ENCODE assay signal across 8 mouse cellular contexts in the genomic region with DNA sequence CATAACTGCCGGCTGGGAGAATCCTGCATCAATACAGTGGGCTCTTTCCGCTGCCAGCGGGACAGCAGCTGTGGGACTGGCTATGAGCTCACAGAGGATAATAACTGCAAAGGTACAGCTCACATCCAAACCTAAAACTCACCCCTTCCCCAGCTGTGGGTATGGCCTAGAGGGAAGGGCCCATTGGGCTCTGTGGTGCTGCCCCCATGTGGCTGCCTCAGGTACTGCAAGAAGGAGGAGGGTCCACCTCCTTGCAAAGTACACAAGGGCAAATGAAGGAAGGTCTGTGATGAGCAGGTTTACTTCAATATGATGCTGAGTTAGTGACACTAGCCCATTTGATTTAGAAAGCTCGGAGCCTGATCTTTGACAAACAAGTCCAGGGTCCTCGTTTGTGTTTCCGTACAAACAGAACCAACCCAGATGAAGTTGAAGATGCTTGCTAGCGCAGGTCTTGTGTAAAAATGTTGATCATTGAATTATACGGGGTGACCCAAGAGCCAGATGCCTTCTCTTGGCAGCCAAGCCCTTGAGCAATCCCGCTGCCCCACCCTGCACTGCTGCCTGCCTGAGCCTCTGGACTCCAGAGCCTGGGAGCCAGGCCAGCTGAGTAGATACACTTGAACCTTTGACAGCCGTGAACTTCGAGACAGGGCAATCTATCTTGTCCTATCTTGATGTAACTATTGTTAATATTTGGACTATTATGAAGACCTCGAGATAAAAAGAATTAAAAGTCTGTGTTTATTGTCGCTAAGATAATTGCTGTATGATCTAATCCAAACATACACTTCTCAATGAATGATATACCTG. TPM values are rescaled to one million over a fixed set of nuclear protein-coding genes. Genes with fewer than 3 reads are reported as not detected.
DNase-seq lines count a peak whose midpoint lies in the region; ATAC-seq lines count a peak whose summit lies in the region.

No protein-coding gene starts in this region.

- H3K4me1 ChIP-seq in kidney, embryonic 14.5 days (ENCODE audit: control insufficient read depth, insufficient read depth, low read length): no peaks in the 10 kb centered on the region

- no peak overlapping the region for H3K4me2 ChIP-seq in kidney, embryonic 14.5 days (replicated peaks; ENCODE audit: low read depth, low read length)

- H3K27ac ChIP-seq in kidney, embryonic 14.5 days (ENCODE audit: low read depth, low read length): no peak overlapping the region

- peaks cover 81% of the 10 kb centered on the region for H3K36me3 ChIP-seq in kidney, embryonic 14.5 days (ENCODE audit: control insufficient read depth, insufficient read depth, low read length)

- peak; percentile 58; the same call in 1 of the 2 replicates for ATAC-seq in kidney, embryonic 14.5 days (ENCODE audit: low FRiP score, low TSS enrichment)
- no peak for ATAC-seq in inflammation-experienced regulatory T-cells, adult 6 months

- WGBS in kidney, embryonic 14.5 days: 81% methylated on average over 13 of the region's 13 CpGs

- H3K27me3 ChIP-seq in kidney, embryonic 14.5 days (ENCODE audit: control insufficient read depth, insufficient read depth, low read length): no peaks in the 10 kb centered on the region

- H3K9me3 ChIP-seq in kidney, embryonic 14.5 days (ENCODE audit: control insufficient read depth, low read length): no peaks in the 10 kb centered on the region

- peak; percentile 53 for DNase-seq in right cerebral cortex, postnatal 14 days
- no peak for DNase-seq in right cerebral cortex, postnatal 36 days (ENCODE audit: low spot score in 2 of 2)
- peak; percentile 36 to 38 for DNase-seq in adrenal gland, postnatal 4 days (ENCODE audit: low spot score in 2 of 2)
- DNase-seq in gastrocnemius, adult 8-10 months (ENCODE audit: low spot score in 2 of 2): peak; percentile 48 to 66
- peak; percentile 84 for DNase-seq in lung, postnatal 10 days
- peak; percentile 42 to 74 for DNase-seq in spleen, postnatal 10 days (ENCODE audit: low spot score in 2 of 2)

- no peak overlapping the region for H3K9ac ChIP-seq in kidney, embryonic 14.5 days (ENCODE audit: low read depth, low read length)

- H3K4me3 ChIP-seq in kidney, embryonic 14.5 days (ENCODE audit: low read length): no peak overlapping the region

RNA-seq across cellular contexts. Expression of gene Fbln1, which starts 25.9 kb away (rescaled TPM):
- 10 to 100 TPM; 64.1 to 77.4 TPM for total RNA-seq in adrenal gland, postnatal 4 days (2021)
- 10 to 100 TPM in 1 of 4 experiments, 1 to 10 TPM in 3; 2.5 to 13.1 (median 5.3) TPM for total RNA-seq in gastrocnemius, adult 8-10 months (2022)
- polyA plus RNA-seq in kidney, embryonic 14.5 days (2014; fragmentation: Nextera tagmentation; extraction: Ambion mirVana): 174 and 188 TPM in 2 replicates
- not detected for polyA plus RNA-seq in inflammation-experienced regulatory T-cells, adult 6 months (2017; shearing (Covaris generic))

Comparison
In these comparisons a context has a peak if more than half of its experiments do, and no peak if none do; other contexts are left out.
1. DNase-seq: peak in right cerebral cortex, postnatal 14 days (single experiment), adrenal gland, postnatal 4 days (2 of 2), gastrocnemius, adult 8-10 months (2 of 2), lung, postnatal 10 days (single experiment) and spleen, postnatal 10 days (2 of 2); none in right cerebral cortex, postnatal 36 days (0 of 2).
2. RNA of gene Fbln1, which starts 25.9 kb away (total RNA-seq): 64.1 to 77.4 TPM in adrenal gland, postnatal 4 days; 2.5 to 13.1 TPM in gastrocnemius, adult 8-10 months; every median in the first group is over 4 times any median in the second.